Mouse (Mus musculus) heart, embryonic 14.5 days (tissue): ENCODE data around the gene Brsk1. TPM values are rescaled to one million over a fixed set of nuclear protein-coding genes. Genes with fewer than 3 reads are reported as not detected.
A peak's percentile ranks its signal among the peaks of the same experiment; 100 is the strongest.

Experiments used
- ATAC-seq: fragments of 200-750 bp; cut with Nextera tagmentation; 2 replicates; pipeline ENCODE4 v1.8.0; 2017; ENCODE audit warnings: low read depth, moderate TSS enrichment; ENCODE audit not compliant: insufficient number of reproducible peaks, insufficient read depth, low FRiP score
- H3K27ac ChIP-seq, 2 experiments: fragments of 200-500 bp in 1 of 2; fragments of 300-500 bp in 1 of 2; sonication (generic) in 1 of 2; replicated peaks in 1 of 2; 2 replicates each; pipeline ENCODE4 v1.5.1; 2012 to 2014; ENCODE audit warnings: low read depth in 2 of 2, low read length in 2 of 2, control low read depth in 1 of 2, mild to moderate bottlenecking in 1 of 2, mixed read lengths in 1 of 2; ENCODE audit not compliant: control insufficient read depth in 1 of 2, insufficient read depth in 1 of 2
- H3K27me3 ChIP-seq: fragments of 300-500 bp; sonication (generic); 2 replicates; pipeline ENCODE4 v1.6.1; 2014; ENCODE audit warnings: mild to moderate bottlenecking, low read length, control low read depth; ENCODE audit not compliant: control insufficient read depth, insufficient read depth
- H3K36me3 ChIP-seq: fragments of 300-500 bp; sonication (generic); 2 replicates; pipeline ENCODE4 v1.6.1; 2014; ENCODE audit warnings: mild to moderate bottlenecking, control low read depth, low read length, mixed read lengths; ENCODE audit not compliant: control insufficient read depth, insufficient read depth
- H3K4me1 ChIP-seq, 2 experiments: fragments of 200-500 bp in 1 of 2; fragments of 300-500 bp in 1 of 2; sonication (generic) in 1 of 2; 2 replicates each; pipeline ENCODE4 v1.6.1; 2012 to 2014; ENCODE audit warnings: low read length in 2 of 2, control low read depth in 1 of 2, mixed read lengths in 1 of 2; ENCODE audit not compliant: control insufficient read depth in 2 of 2, insufficient read depth in 2 of 2
- H3K4me2 ChIP-seq: fragments of 300-500 bp; sonication (generic); 2 replicates; pipeline ENCODE4 v1.6.1; 2014; ENCODE audit warnings: mild to moderate bottlenecking, low read length
- H3K4me3 ChIP-seq, 2 experiments: fragments of 200-500 bp in 1 of 2; fragments of 300-500 bp in 1 of 2; sonication (generic) in 1 of 2; 2 replicates each; pipeline ENCODE4 v1.5.1; 2012 to 2014; ENCODE audit warnings: low read length in 2 of 2, mild to moderate bottlenecking in 2 of 2, control low read depth in 1 of 2, low read depth in 1 of 2, moderate library complexity in 1 of 2; ENCODE audit not compliant: control insufficient read depth in 1 of 2, insufficient read depth in 1 of 2
- H3K9ac ChIP-seq: fragments of 300-500 bp; sonication (generic); 2 replicates; pipeline ENCODE4 v1.6.1; 2014; ENCODE audit warnings: mild to moderate bottlenecking, low read length
- H3K9me3 ChIP-seq: fragments of 300-500 bp; sonication (generic); 2 replicates; pipeline ENCODE4 v1.6.1; 2016; ENCODE audit warnings: low read length, control low read depth; ENCODE audit not compliant: control insufficient read depth
- WGBS: fragments of 180-500 bp; shearing (Covaris S2); extraction: QIAGEN DNeasy Blood & Tissue Kit; methylation state at CpG from one replicate; pipeline ENCODE4 v1.1.7; 2014; 5-methylcytosine and 5-hydroxymethylcytosine counted together
- polyA plus RNA-seq: library from polyadenylated mRNA; unstranded; fragments of >200 nt; fragmentation: Nextera tagmentation; extraction: Ambion mirVana; gene quantifications from 2 replicates; pipeline ENCODE4 v1.2.1, GENCODE M21; 2014

The Brsk1 gene
- polyA plus RNA-seq: 1.3 and 1.4 TPM in 2 replicates

DNA sequence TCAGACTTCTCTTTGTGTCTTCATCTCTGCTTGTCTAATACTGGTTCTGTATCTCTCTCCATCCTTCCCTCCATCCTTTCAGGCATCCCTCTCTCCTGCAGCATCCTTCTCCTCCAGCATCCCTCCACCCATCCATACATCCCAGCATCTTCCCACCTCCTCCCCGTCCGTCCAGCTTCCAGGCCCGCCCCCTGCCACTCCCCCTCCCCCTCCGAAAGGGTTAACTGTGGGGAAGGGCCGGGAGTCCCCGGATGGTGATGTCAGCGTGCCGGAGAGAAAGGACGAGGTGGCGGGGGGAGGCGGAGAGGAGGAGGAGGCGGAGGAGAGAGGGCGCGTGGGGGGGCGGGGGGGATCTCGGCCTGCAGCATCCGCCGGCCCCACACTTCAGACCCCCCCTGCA lies at the start of gene Brsk1:
TSS of gene Brsk1 (plus strand) at position 218 of the 400 bp plus-strand sequence.
- Histone ChIP-seq H3K4me3 (peak within 1 kb of the TSS; percentile 61 to 81), H3K27ac (peak within 1 kb of the TSS; percentile 33 to 81; a peak in 3 of 4 replicates), H3K4me1 (peaks cover 0 to 6% of the 10 kb centered on the region in 2 experiments; a peak in 2 of 4 replicates), H3K36me3 (peaks cover 27% of the 10 kb centered on the region), H3K27me3 (no peaks in the 10 kb centered on the region), H3K9ac (peak within 1 kb of the TSS; percentile 97), H3K9me3 (no peaks in the 10 kb centered on the region), H3K4me2 (peak within 1 kb of the TSS; percentile 95)
- WGBS: under 1% methylated on average over 12 of the region's 18 CpGs
- peak; percentile 29; the same call in 1 of the 2 replicates for ATAC-seq

- no peak overlapping the region for H3K9ac ChIP-seq
- H3K9me3 ChIP-seq: no peaks in the 10 kb centered on the region
- H3K4me3 ChIP-seq: no peak overlapping the region
- no peak overlapping the region for H3K27ac ChIP-seq
- ATAC-seq: no peak
- H3K4me2 ChIP-seq: no peak overlapping the region
- H3K27me3 ChIP-seq: no peaks in the 10 kb centered on the region
- no peaks in the 10 kb centered on the region for H3K4me1 ChIP-seq
- WGBS: 76% methylated on average over 11 of the region's 11 CpGs
- H3K36me3 ChIP-seq: peaks cover 91% of the 10 kb centered on the region
Observed at GRCm38 (mm10) chr7:4641155-4641554, 49.2 kb upstream of the Brsk1 start.

DNA sequence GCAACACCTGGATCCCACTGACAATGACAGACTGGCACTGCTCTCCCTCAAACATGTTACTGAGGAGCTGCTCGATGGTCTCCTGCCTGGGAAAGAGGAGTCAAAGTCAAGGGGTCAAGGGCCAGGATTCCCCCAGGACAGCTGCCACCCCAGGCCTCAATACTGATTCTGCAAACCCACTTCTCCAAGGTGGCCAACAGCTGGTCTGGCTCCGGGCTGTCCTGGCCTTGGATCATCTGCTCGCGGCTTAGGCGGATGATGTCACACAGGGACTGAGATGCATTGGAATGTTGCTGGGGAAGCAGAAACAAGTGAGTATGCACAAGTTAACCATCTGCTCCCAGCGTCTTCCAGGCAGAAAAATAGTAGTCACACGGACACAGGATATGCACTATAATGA lies 48.4 kb upstream of the Brsk1 start:
- peaks cover 1 to 3% of the 10 kb centered on the region in 2 experiments; a peak in 2 of 4 replicates for H3K4me1 ChIP-seq
- ATAC-seq: no peak
- H3K4me2 ChIP-seq: no peak overlapping the region
- no peaks in the 10 kb centered on the region for H3K27me3 ChIP-seq
- 83% methylated on average over 7 of the region's 7 CpGs for WGBS
- H3K4me3 ChIP-seq: no peak overlapping the region
- H3K36me3 ChIP-seq: peaks cover 92% of the 10 kb centered on the region
- H3K9ac ChIP-seq: no peak overlapping the region
- no peaks in the 10 kb centered on the region for H3K9me3 ChIP-seq
- H3K27ac ChIP-seq: no peak overlapping the region

GRCm38 (mm10) chr7:4643225-4643624 lies 47.2 kb upstream of the Brsk1 start:
- Histone ChIP-seq H3K27ac (no peak overlapping the region), H3K36me3 (peaks cover 81% of the 10 kb centered on the region), H3K4me1 (peaks cover 4 to 6% of the 10 kb centered on the region in 2 experiments; a peak in 3 of 4 replicates), H3K9ac (no peak overlapping the region), H3K9me3 (no peaks in the 10 kb centered on the region), H3K27me3 (no peaks in the 10 kb centered on the region), H3K4me2 (no peak overlapping the region), H3K4me3 (no peak overlapping the region)
- WGBS: 81% methylated on average over 6 of the region's 6 CpGs
- no peak for ATAC-seq

DNA sequence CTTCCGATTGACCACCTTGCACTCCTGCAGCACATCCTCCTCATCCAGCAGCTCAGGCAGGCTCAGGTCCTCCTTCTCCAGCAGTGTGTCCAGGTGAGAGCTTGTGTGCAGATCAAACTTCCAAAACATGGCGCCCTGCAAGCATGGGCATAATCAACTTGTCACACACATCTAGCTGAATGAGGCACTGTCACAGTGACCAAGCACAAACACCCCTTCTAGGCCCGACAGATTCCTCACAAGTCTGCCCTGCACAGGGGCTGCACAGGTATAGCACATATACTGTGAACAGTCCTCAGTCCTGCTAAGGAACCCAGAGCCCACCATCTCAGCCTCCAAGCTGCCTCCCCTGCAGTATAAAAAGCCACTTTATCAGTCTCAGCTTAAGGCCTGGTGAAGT lies 43.6 kb upstream of the Brsk1 start:
- Histone ChIP-seq H3K4me2 (no peak overlapping the region), H3K9me3 (no peaks in the 10 kb centered on the region), H3K4me1 (peaks cover 6% of the 10 kb centered on the region in 2 experiments), H3K9ac (peak overlapping the region; percentile 18; the same call in 1 of the 2 replicates), H3K27ac (peak overlapping the region in 1 of 2 experiments; percentile 45; a peak in 1 of 4 replicates), H3K36me3 (peaks cover 53% of the 10 kb centered on the region), H3K4me3 (no peak overlapping the region), H3K27me3 (no peaks in the 10 kb centered on the region)
- 92% methylated on average over 3 of the region's 3 CpGs for WGBS
- no peak for ATAC-seq

- H3K36me3 ChIP-seq: peaks cover 48% of the 10 kb centered on the region
- peak; percentile 61; the same call in 1 of the 2 replicates for ATAC-seq
- no peak overlapping the region for H3K4me2 ChIP-seq
- H3K27me3 ChIP-seq: no peaks in the 10 kb centered on the region
- peaks cover 6 to 10% of the 10 kb centered on the region in 2 experiments for H3K4me1 ChIP-seq
- peak overlapping the region; percentile 18; the same call in 1 of the 2 replicates for H3K9ac ChIP-seq
- H3K27ac ChIP-seq: peak overlapping the region; percentile 34 to 45; a peak in 3 of 4 replicates
- no peak overlapping the region for H3K4me3 ChIP-seq
- no peaks in the 10 kb centered on the region for H3K9me3 ChIP-seq
- WGBS: 23% methylated on average over 6 of the region's 6 CpGs
Observed at GRCm38 (mm10) chr7:4647291-4647690, 43.1 kb upstream of the Brsk1 start.

GRCm38 (mm10) chr7:4647992-4648391 lies 42.4 kb upstream of the Brsk1 start:
- no peak overlapping the region for H3K4me2 ChIP-seq
- no peaks in the 10 kb centered on the region for H3K27me3 ChIP-seq
- H3K27ac ChIP-seq: peak overlapping the region in 1 of 2 experiments; percentile 34; a peak in 1 of 4 replicates
- no peak overlapping the region for H3K4me3 ChIP-seq
- peaks cover 10 to 17% of the 10 kb centered on the region in 2 experiments for H3K4me1 ChIP-seq
- H3K36me3 ChIP-seq: peaks cover 41% of the 10 kb centered on the region
- ATAC-seq: no peak
- 74% methylated on average over 2 of the region's 2 CpGs for WGBS
- no peak overlapping the region for H3K9ac ChIP-seq
- no peaks in the 10 kb centered on the region for H3K9me3 ChIP-seq

- H3K9ac ChIP-seq: no peak overlapping the region
- no peak overlapping the region for H3K4me3 ChIP-seq
- peaks cover 10 to 41% of the 10 kb centered on the region in 2 experiments for H3K4me1 ChIP-seq
- H3K9me3 ChIP-seq: no peaks in the 10 kb centered on the region
- no peak overlapping the region for H3K27ac ChIP-seq
- no peaks in the 10 kb centered on the region for H3K27me3 ChIP-seq
- no peak for ATAC-seq
- no peak overlapping the region for H3K4me2 ChIP-seq
- WGBS: 69% methylated on average over 8 of the region's 8 CpGs
- peaks cover 16% of the 10 kb centered on the region for H3K36me3 ChIP-seq
Observed at GRCm38 (mm10) chr7:4651581-4651980, 38.8 kb upstream of the Brsk1 start.
